Mouse (Mus musculus) megakaryocyte, embryonic 14.5 days (primary cell): Measurements from ENCODE around the gene Hist1h2ap.

Source experiments
- FLI1 ChIP-seq: IDR thresholded peaks from 2 replicates; pipeline ENCODE4 v1.6.1; 2012; ENCODE audit warnings: low read length, inconsistent platforms, mixed read lengths
- GATA1 ChIP-seq: IDR thresholded peaks from 3 replicates; pipeline ENCODE4 v1.6.1; 2012; ENCODE audit warnings: mixed read lengths, low read length, inconsistent platforms, borderline replicate concordance

DNA sequence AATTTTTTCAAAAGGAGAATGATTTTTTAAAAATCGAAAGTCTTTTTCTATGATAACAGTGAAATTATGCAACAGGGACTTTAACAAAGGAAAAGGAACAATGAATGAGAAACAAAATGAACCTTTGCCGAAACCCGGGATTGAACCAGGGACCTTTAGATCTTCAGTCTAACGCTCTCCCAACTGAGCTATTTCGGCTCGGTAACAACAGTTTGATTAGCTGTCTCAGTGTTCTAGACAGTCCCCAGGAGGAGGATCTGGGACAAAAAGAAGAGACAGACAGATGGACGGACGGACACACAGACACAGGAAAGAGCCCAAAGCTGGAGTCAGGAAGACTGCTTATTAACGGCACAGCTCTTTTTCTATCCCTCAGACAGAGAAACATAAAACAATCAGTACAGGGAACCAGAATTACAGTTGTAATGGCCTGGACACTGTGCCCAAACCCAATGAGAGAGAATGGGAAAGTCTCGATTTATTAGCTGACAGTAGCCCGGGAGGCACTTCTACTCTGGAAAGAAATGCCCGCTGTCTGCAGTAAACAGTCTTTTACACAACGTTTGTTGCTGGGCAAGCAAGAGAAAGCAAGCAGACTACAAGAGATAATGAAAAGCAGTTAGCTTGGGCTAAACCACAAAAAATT lies 49.6 kb upstream of the Hist1h2ap start:
- TF ChIP-seq GATA1 (no peak), FLI1 (no peak)
